Mouse (Mus musculus) cerebellum, adult 11 months (tissue): ENCODE results near the gene Shroom1.

Experiments
- DNase-seq: peaks from one replicate; pipeline ENCODE4 v3.0.0; 2022

The Shroom1 gene

GRCm38 (mm10) chr11:53447996-53448395 lies 9.0 kb upstream of the Shroom1 start:
- no peak for DNase-seq

GRCm38 (mm10) chr11:53448529-53448928 lies 8.5 kb upstream of the Shroom1 start:
- DNase-seq = peak; percentile 89

DNA sequence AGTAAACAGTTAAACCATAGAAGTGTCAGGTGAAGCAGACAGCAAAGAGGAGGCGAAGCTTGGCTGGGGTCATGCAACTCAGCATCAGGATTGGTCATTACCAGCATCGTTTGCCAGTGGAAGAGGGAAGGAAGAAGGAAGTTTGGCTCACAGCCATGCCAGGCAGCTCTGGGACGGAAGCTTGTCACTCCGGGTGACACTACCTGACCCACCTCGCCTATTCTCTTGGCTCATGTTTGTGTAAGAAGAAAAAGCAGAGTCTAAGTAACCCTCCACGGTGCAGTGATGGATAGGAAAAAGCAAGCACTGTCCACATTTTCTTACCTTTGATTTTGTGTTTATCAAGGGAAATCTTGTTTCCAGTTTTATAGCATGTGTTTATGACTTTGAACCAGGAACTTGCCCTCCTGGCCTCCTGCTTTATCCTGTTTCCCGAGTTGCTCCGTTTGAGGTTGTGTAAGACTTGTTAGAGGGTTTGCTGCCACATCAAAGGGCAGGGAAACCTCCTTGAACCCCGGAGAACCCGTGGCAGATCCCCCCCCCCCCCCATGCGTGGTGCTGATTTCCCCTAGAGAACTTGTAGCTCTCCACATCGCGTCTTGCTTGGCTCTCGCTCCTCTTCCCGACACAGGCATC lies 6.8 kb upstream of the Shroom1 start:
- DNase-seq = no peak

- DNase-seq = no peak
Measured at GRCm38 (mm10) chr11:53451361-53451760, 5.6 kb upstream of the Shroom1 start.

GRCm38 (mm10) chr11:53452396-53452795 lies 4.6 kb upstream of the Shroom1 start:
- no peak for DNase-seq

- no peak for DNase-seq
Measured at GRCm38 (mm10) chr11:53453031-53453430, 4.0 kb upstream of the Shroom1 start.

GRCm38 (mm10) chr11:53457372-53457954 lies 458 bp downstream of the Shroom1 start:
- DNase-seq = no peak

GRCm38 (mm10) chr11:53458996-53459395 lies 2.0 kb downstream of the Shroom1 start:
- DNase-seq = no peak

DNA sequence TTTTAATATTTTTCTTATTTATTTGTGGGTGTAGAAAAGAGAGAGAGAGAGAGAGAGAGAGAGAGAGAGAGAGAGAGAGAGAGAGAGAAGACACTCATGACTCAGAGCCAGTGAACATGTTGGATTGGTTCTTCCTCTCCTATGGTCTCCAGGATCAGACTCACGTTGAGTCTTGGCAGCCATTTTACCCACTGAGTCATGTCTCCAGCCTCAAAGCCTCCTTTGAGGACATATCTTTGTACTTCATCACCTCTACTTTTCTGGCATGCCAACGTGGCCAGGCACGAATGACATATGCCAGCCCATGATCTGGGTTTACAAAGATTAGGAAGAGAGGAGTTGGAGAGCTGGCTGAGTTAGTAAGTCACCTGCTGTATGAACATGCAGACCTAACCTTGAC lies 3.2 kb downstream of the Shroom1 start:
- DNase-seq = no peak

- DNase-seq = no peak
Measured at GRCm38 (mm10) chr11:53461727-53462126, 4.7 kb downstream of the Shroom1 start.

DNA sequence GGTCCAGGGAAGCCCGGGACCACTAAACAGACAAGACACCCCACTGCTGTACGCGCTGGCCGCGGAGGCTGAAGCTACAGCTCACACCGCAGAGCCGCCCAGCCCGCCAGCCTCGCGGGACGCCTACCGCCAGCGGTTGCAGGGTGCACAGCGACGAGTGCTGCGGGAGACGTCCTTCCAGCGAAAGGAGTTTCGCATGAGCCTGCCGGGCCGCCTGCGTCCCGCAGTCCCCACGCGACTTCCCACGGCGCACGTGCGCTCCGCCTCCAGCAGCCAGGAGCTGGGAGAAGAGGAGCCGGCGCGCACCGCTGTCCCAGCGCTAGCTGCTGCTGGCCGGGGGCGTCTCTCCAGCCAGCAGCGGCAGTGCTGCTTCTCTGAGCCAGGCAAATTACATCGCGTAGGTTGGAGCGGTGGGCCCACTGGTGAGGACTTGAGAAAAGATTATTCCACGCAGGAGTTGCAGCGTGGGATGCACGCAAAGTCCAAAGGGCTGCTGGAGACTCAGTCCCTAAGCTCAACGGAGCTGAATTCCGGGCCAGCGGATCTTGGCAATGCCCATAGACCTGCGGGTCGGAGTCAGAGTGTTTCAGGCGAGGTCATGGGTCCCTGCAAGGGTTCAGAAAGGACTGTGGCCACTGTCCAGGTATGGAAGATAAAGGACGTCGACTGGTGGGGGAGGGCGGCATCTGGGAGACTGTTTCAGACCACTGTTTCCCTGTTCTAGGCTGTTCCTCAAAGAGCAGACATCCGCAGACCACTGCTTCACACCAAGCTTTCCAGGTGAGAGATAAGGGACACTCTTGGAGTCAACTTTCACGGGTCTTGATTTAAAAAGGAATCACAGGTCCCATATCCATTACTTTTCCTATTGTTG lies 6.8 kb downstream of the Shroom1 start:
- no peak for DNase-seq

DNA sequence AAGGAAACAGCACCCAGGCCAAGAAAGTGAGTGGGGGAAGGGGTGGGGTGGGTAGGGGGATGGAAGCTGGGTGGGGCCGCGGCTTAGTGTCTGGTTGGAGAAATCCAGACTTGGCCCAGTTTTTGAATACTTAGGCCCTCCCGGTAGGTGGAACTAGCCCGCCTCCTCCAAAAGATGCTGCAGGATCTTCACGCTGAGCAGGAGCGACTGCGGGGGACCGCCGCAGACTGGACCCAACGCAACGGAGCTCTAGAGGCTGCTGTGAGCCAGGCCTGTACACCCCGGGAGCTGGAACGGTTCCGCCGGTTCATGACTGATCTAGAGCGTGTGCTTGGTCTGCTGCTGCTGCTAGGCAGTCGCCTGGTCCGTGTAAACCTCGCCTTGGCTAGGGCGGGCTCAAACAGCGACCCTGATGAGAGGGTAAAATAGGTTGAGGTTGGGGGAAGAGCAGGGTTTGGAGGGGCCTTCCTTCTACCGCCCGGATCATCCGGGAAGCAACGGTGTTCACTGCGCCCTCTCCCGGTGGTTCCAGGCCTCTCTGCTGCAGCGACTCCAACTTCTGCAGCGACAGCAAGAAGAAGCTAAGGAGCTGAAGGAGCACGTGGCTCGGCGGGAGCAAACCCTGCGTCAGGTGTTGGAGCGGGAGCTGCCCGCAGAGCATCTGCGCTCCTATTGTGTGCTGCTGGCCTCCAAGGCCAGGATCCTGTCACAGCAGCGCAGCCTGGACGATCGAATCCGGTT lies 9.4 kb downstream of the Shroom1 start:
- peak; percentile 86 for DNase-seq

- no peak for DNase-seq
Measured at GRCm38 (mm10) chr11:53469294-53469967, 12.4 kb downstream of the Shroom1 start.

GRCm38 (mm10) chr11:53469968-53470695 lies 13.1 kb downstream of the Shroom1 start, which contains the start of gene Gm9837:
Gene Gm9837, minus strand, starts transcription at chr11:53470479.
- DNase-seq = peak; percentile 92

GRCm38 (mm10) chr11:53472709-53473108 lies 15.7 kb downstream of the Shroom1 start:
- no peak for DNase-seq

- DNase-seq = no peak
Measured at GRCm38 (mm10) chr11:53475620-53476019, 18.6 kb downstream of the Shroom1 start.

DNA sequence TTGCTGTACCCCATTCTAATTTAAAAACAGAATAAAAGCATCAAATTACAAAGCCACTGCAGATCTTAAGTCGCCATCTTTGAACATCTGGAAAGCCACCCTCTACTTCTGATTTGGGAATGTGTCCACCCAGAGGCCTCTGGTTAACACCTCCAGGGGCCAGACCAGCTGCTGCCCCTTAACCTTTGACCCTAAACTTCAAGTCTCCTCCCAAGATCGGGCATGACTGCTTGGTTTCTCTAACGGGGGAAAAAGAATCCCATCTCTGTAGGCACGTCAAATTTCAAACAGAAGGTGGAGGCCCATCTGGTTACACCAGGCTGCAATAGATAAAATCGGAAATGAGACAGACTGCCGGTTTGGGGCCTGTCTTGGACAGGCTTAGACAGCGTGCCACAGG lies 20.8 kb downstream of the Shroom1 start:
- no peak for DNase-seq

DNA sequence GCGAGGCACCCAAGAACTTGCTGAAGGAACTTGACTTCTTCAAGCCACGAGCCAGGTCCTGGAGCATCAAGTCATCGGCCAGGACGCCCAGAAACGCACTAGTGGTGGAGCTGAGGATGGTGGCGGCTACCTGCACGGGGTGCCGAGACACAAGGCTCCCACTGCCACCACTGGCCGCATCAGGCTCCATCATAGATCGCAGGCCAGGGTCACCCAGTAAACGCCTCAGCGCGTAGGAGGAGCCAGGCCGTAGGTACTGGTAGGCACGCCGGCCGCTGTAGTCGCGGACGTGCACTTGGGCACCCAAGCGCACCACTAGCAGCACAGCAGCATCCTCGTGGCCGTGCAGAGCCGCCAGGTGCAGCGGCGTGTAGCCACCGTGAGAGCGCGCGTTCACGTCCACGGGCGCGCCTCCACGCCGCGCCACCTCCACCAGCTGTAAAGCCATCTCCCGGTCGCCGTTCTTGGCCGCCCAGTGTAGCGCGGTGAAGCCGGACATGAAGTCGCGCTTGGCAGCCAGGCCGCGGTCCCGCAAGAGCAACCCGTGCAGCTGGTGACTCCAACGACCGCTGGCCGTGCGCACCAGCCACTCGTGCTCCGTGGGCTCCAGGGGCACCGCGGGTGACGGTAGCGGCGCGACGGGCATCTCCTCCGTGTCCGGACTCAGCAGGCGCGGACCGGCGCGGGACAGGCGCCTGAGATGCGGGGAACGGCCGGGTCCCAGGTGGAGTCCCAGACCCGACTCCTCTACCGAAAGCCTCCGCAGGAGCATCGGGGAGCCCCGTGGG lies 21.6 kb downstream of the Shroom1 start:
- peak; percentile 54 for DNase-seq

DNA sequence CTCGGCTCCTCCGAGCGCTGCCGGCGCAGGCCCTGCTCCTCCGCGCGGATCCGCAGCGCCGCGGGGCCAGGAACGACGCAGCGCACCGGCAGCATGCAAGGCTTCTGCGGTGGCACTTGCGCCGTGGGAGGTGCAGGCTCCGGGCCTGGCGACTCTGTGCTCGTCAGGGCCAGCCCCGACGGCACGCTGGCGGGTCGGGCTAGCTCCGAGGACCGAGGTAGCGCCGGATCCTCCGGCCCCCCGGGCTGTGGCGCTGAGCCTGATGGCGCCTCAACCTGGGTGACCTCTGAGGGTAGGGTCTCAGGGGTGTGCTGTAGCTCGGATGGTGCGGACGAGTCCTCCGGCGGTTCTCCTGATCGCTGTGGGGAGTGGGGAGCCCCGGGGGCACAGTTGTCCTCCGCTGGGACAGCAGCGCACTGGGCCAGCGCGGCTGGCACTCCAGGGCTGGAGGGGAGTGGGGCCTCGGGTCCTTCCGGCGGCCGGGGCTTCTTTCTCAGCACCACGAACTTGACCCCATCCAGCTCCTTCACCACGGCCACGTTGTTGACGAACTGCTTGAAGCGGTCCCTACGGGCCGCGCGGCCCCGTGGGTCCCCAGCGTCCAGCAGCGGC lies 22.3 kb downstream of the Shroom1 start:
- peak; percentile 50 for DNase-seq

GRCm38 (mm10) chr11:53479783-53480301 lies 22.8 kb downstream of the Shroom1 start, which contains the start of the genes Gm9945 and Sowaha:
Gene Gm9945, plus strand, starts transcription at chr11:53480166.
Gene Sowaha, minus strand, starts transcription at chr11:53480274.
- DNase-seq = peak; percentile 82
